Mouse (Mus musculus): ENCODE data around the gene Tcp11.
A peak's percentile ranks its signal among the peaks of the same experiment; 100 is the strongest.

GRCm38 (mm10) chr17:28092297-28092696 is 11.9 kb upstream of the Tcp11 start:
- TF ChIP-seq POLR2A (IDR thresholded peaks at IDR 0.05; ENCODE audit: insufficient read depth, low read length), result no peak
- peak; percentile 67 for TF ChIP-seq CTCF (IDR thresholded peaks at IDR 0.05; ENCODE audit: low read depth, low read length)
- no peak for TF ChIP-seq EP300 (IDR thresholded peaks at IDR 0.05; ENCODE audit: insufficient read depth, low read depth, low read length)

Measured in ES-Bruce4 (cell line).